Comparison of ENCODE assay signal across 8 mouse cellular contexts in the genomic region with DNA sequence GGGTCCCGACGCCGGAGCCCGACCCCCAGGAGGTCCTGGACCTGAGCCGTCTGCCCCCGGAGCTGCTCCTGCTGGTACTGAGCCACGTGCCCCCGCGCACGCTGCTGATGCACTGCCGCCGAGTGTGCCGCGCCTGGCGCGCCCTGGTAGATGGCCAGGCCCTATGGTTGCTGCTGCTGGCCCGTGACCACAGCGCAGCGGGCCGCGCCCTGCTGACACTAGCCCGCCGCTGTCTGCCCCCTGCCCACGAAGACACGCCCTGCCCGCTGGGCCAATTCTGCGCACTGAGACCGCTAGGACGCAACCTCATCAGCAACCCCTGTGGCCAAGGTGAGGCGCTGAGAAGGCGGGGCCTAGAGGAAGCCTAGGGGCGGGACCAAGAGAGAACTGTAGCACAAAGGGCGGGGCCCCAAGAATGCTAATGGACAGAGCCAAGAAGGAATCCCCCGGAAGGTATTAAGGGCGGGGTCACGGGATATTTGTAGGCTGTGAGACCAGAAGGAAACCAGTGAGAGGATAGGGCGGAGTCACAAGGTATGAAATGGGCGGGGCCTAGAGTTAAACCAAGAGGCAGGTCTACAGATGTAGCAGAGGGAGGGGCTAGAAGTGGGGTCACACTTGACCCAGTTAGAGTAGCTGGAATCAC. TPM values are rescaled to one million over a fixed set of nuclear protein-coding genes. Genes with fewer than 3 reads are reported as not detected.
A peak's percentile ranks its signal among the peaks of the same experiment; 100 is the strongest.
DNase-seq lines count a peak whose midpoint lies in the region; ATAC-seq and TF ChIP-seq lines count a peak whose summit lies in the region.

No protein-coding gene starts in this region.

- peak; percentile 23 for DNase-seq in c-Kit-positive CD71-positive TER-119-positive erythroid progenitor cells, embryonic 14.5 days (ENCODE audit: low spot score)
- DNase-seq in heart, postnatal 14 days: peak; percentile 14 to 34
- DNase-seq in layer of hippocampus, adult 18-20 months (ENCODE audit: low spot score in 2 of 2): peak; percentile 65 to 74
- peak; percentile 70 for DNase-seq in liver, postnatal 0 days
- peak; percentile 88 for DNase-seq in telencephalon, adult 2 months (ENCODE audit: low read depth, low spot score)

- H3K9ac ChIP-seq in ES-Bruce4 (ENCODE audit: low read depth, poor library complexity, severe bottlenecking): peak overlapping the region; percentile 76
- H3K9ac ChIP-seq in forebrain, embryonic 13.5 days: peak overlapping the region; percentile 66
- peak overlapping the region; percentile 26; the same call in 1 of the 2 replicates for H3K9ac ChIP-seq in liver, postnatal 0 days (replicated peaks)
- H3K9ac ChIP-seq in neural tube, embryonic 14.5 days (replicated peaks; ENCODE audit: low read depth, low read length): peak overlapping the region; percentile 63

- no peaks in the 10 kb centered on the region for H3K9me3 ChIP-seq in ES-Bruce4 (replicated peaks; ENCODE audit: control insufficient read depth, insufficient read depth, low read length, poor library complexity, severe bottlenecking)
- no peaks in the 10 kb centered on the region for H3K9me3 ChIP-seq in forebrain, embryonic 13.5 days (replicated peaks)
- H3K9me3 ChIP-seq in liver, postnatal 0 days (ENCODE audit: low read length): no peaks in the 10 kb centered on the region
- H3K9me3 ChIP-seq in neural tube, embryonic 14.5 days (ENCODE audit: control insufficient read depth, low read length): no peaks in the 10 kb centered on the region

- WGBS in forebrain, embryonic 13.5 days: under 1% methylated on average over 38 of the region's 38 CpGs
- 1% methylated on average over 33 of the region's 38 CpGs for WGBS in liver, postnatal 0 days (ENCODE audit: insufficient replicate concordance)
- 2% methylated on average over 33 of the region's 38 CpGs for WGBS in neural tube, embryonic 14.5 days

- peak overlapping the region; percentile 87 for H3K4me3 ChIP-seq in ES-Bruce4 (ENCODE audit: low read depth, low read length)
- H3K4me3 ChIP-seq in forebrain, embryonic 13.5 days: peak overlapping the region; percentile 57
- peak overlapping the region; percentile 29 for H3K4me3 ChIP-seq in liver, postnatal 0 days (ENCODE audit: low read depth, low read length)
- H3K4me3 ChIP-seq in neural tube, embryonic 14.5 days (ENCODE audit: low read depth, low read length): peak overlapping the region; percentile 52

- peak overlapping the region; percentile 91 for H3K4me2 ChIP-seq in forebrain, embryonic 13.5 days
- H3K4me2 ChIP-seq in liver, postnatal 0 days (ENCODE audit: low read depth, low read length): peak overlapping the region; percentile 66
- peak overlapping the region; percentile 76 for H3K4me2 ChIP-seq in neural tube, embryonic 14.5 days (ENCODE audit: low read depth, low read length)

- H3K36me3 ChIP-seq in ES-Bruce4 (ENCODE audit: control insufficient read depth, insufficient read depth, low read length, poor library complexity, severe bottlenecking): no peaks in the 10 kb centered on the region
- no peaks in the 10 kb centered on the region for H3K36me3 ChIP-seq in forebrain, embryonic 13.5 days (ENCODE audit: poor library complexity, severe bottlenecking)
- H3K36me3 ChIP-seq in liver, postnatal 0 days (replicated peaks; ENCODE audit: insufficient read depth, low read length): no peaks in the 10 kb centered on the region
- no peaks in the 10 kb centered on the region for H3K36me3 ChIP-seq in neural tube, embryonic 14.5 days (ENCODE audit: control insufficient read depth, insufficient read depth, low read length)

- ATAC-seq in forebrain, embryonic 13.5 days: peak; percentile 75
- peak; percentile 78 for ATAC-seq in liver, postnatal 0 days
- peak; percentile 90 for ATAC-seq in neural tube, embryonic 14.5 days (ENCODE audit: low read depth)

- peak overlapping the region; percentile 59; the same call in 1 of the 2 replicates for H3K27ac ChIP-seq in ES-Bruce4 (ENCODE audit: insufficient read depth, low read length)
- no peak overlapping the region for H3K27ac ChIP-seq in forebrain, embryonic 13.5 days
- no peak overlapping the region for H3K27ac ChIP-seq in liver, postnatal 0 days (ENCODE audit: low read depth)
- H3K27ac ChIP-seq in neural tube, embryonic 14.5 days (ENCODE audit: low read depth, low read length): 0 out of 2 replicates have a peak overlapping the region, but pooled peaks have one; percentile 10

- intact Hi-C loops in heart, postnatal 14 days (cut with DNase I): no loop called here

- H3K4me1 ChIP-seq in ES-Bruce4 (ENCODE audit: control insufficient read depth, insufficient read depth, low read length): no peaks in the 10 kb centered on the region
- peaks cover 21% of the 10 kb centered on the region; the same call in 1 of the 2 replicates for H3K4me1 ChIP-seq in forebrain, embryonic 13.5 days
- peaks cover 7% of the 10 kb centered on the region; the same call in 1 of the 2 replicates for H3K4me1 ChIP-seq in liver, postnatal 0 days (ENCODE audit: insufficient read depth)
- H3K4me1 ChIP-seq in neural tube, embryonic 14.5 days (ENCODE audit: control insufficient read depth, insufficient read depth, low read length): no peaks in the 10 kb centered on the region

- no peaks in the 10 kb centered on the region for H3K27me3 ChIP-seq in ES-Bruce4 (ENCODE audit: control insufficient read depth, insufficient read depth, low read length, poor library complexity, severe bottlenecking)
- H3K27me3 ChIP-seq in forebrain, embryonic 13.5 days: peaks cover 28% of the 10 kb centered on the region
- H3K27me3 ChIP-seq in liver, postnatal 0 days (ENCODE audit: insufficient read depth, low read length): peaks cover 21% of the 10 kb centered on the region
- H3K27me3 ChIP-seq in neural tube, embryonic 14.5 days (ENCODE audit: control insufficient read depth, insufficient read depth, low read length): peaks cover 3% of the 10 kb centered on the region; the same call in 1 of the 2 replicates

- peak; percentile 61 for TF ChIP-seq POLR2A in ES-Bruce4 (IDR thresholded peaks at IDR 0.05; ENCODE audit: insufficient read depth, low read length)

- TF ChIP-seq EP300 in ES-Bruce4 (IDR thresholded peaks at IDR 0.05; ENCODE audit: insufficient read depth, low read depth, low read length): peak; percentile 87; the same call in 1 of the 2 replicates
- TF ChIP-seq EP300 in liver, postnatal 0 days (IDR thresholded peaks at IDR 0.05; ENCODE audit: low read depth): no peak

- TF ChIP-seq CTCF in ES-Bruce4 (IDR thresholded peaks at IDR 0.05; ENCODE audit: low read depth, low read length): no peak
- TF ChIP-seq CTCF in liver, postnatal 0 days (IDR thresholded peaks at IDR 0.05; ENCODE audit: low read depth): no peak

RNA-seq across cellular contexts. Expression of a gene that starts 0.8 kb away (rescaled TPM):
- 5.2 and 9.6 TPM in 2 replicates for polyA plus RNA-seq in ES-Bruce4 (2011; ENCODE audit: insufficient read depth, insufficient read length, low read depth, missing spikeins)
- polyA plus RNA-seq in forebrain, embryonic 13.5 days (2015; fragmentation: Nextera tagmentation; extraction: Ambion mirVana): 3.6 and 3.8 TPM in 2 replicates
- total RNA-seq in heart, postnatal 14 days (2021): under 1 TPM; 0.17 to 0.62 TPM
- total RNA-seq in layer of hippocampus, adult 18-20 months (2021): 10 to 100 TPM; 18.9 to 21.7 TPM
- 0.19 and 0.24 TPM in 2 replicates for polyA plus RNA-seq in liver, postnatal 0 days (2015; fragmentation: Nextera tagmentation; extraction: Ambion mirVana)
- 6.7 and 11.8 TPM in 2 replicates for polyA plus RNA-seq in neural tube, embryonic 14.5 days (2014; fragmentation: Nextera tagmentation; extraction: Ambion mirVana)

RNA-seq across cellular contexts. Expression of a gene that starts 23.2 kb away (rescaled TPM):
- 6.7 and 7.0 TPM in 2 replicates for polyA plus RNA-seq in ES-Bruce4 (2011; ENCODE audit: insufficient read depth, insufficient read length, low read depth, missing spikeins)
- 4.4 and 5.3 TPM in 2 replicates for polyA plus RNA-seq in forebrain, embryonic 13.5 days (2015; fragmentation: Nextera tagmentation; extraction: Ambion mirVana)
- total RNA-seq in heart, postnatal 14 days (2021): under 1 TPM; 0.44 to 0.74 TPM
- 1 to 10 TPM; 1.5 to 1.9 TPM for total RNA-seq in layer of hippocampus, adult 18-20 months (2021)
- polyA plus RNA-seq in liver, postnatal 0 days (2015; fragmentation: Nextera tagmentation; extraction: Ambion mirVana): 0.90 and 1.0 TPM in 2 replicates
- polyA plus RNA-seq in neural tube, embryonic 14.5 days (2014; fragmentation: Nextera tagmentation; extraction: Ambion mirVana): 2.4 TPM in 2 replicates

RNA-seq across cellular contexts. Expression of a gene that starts 48.2 kb away (rescaled TPM):
- polyA plus RNA-seq in ES-Bruce4 (2011; ENCODE audit: insufficient read depth, insufficient read length, low read depth, missing spikeins): 53.5 and 60.9 TPM in 2 replicates
- polyA plus RNA-seq in forebrain, embryonic 13.5 days (2015; fragmentation: Nextera tagmentation; extraction: Ambion mirVana): 107 and 122 TPM in 2 replicates
- total RNA-seq in heart, postnatal 14 days (2021): 10 to 100 TPM; 55.6 to 55.9 TPM
- 10 to 100 TPM; 60.6 to 67.1 TPM for total RNA-seq in layer of hippocampus, adult 18-20 months (2021)
- 77.2 and 83.9 TPM in 2 replicates for polyA plus RNA-seq in liver, postnatal 0 days (2015; fragmentation: Nextera tagmentation; extraction: Ambion mirVana)
- 109 and 126 TPM in 2 replicates for polyA plus RNA-seq in neural tube, embryonic 14.5 days (2014; fragmentation: Nextera tagmentation; extraction: Ambion mirVana)

RNA-seq across cellular contexts. Expression of a gene that starts 48.3 kb away (rescaled TPM):
- polyA plus RNA-seq in ES-Bruce4 (2011; ENCODE audit: insufficient read depth, insufficient read length, low read depth, missing spikeins): 22.4 and 22.5 TPM in 2 replicates
- 23.0 and 23.7 TPM in 2 replicates for polyA plus RNA-seq in forebrain, embryonic 13.5 days (2015; fragmentation: Nextera tagmentation; extraction: Ambion mirVana)
- 10 to 100 TPM; 14.1 to 16.3 TPM for total RNA-seq in heart, postnatal 14 days (2021)
- total RNA-seq in layer of hippocampus, adult 18-20 months (2021): 10 to 100 TPM; 11.1 to 11.2 TPM
- 7.9 and 8.5 TPM in 2 replicates for polyA plus RNA-seq in liver, postnatal 0 days (2015; fragmentation: Nextera tagmentation; extraction: Ambion mirVana)
- polyA plus RNA-seq in neural tube, embryonic 14.5 days (2014; fragmentation: Nextera tagmentation; extraction: Ambion mirVana): 19.3 and 19.9 TPM in 2 replicates

Comparison
In these comparisons a context has a peak if more than half of its experiments do, and no peak if none do; other contexts are left out.
1. H3K27ac ChIP-seq: peak in ES-Bruce4 (single experiment) and neural tube, embryonic 14.5 days (single experiment); none in forebrain, embryonic 13.5 days (single experiment) and liver, postnatal 0 days (single experiment).
2. H3K4me3 ChIP-seq: peak in every context shown above with its lines; median percentile 87 in ES-Bruce4; 57 in forebrain, embryonic 13.5 days; 52 in neural tube, embryonic 14.5 days; 29 in liver, postnatal 0 days.
3. H3K9ac ChIP-seq: peak in every context shown above with its lines; median percentile 76 in ES-Bruce4; 66 in forebrain, embryonic 13.5 days; 63 in neural tube, embryonic 14.5 days; 26 in liver, postnatal 0 days.
4. DNase-seq: peak in every context shown above with its lines; median percentile 88 in telencephalon, adult 2 months; 70 in liver, postnatal 0 days; 70 in layer of hippocampus, adult 18-20 months; 24 in heart, postnatal 14 days; 23 in c-Kit-positive CD71-positive TER-119-positive erythroid progenitor cells, embryonic 14.5 days.
5. Peak in every context shown above with its lines, with median percentiles within 50 percentile points of each other: ATAC-seq and H3K4me2 ChIP-seq.